8 mouse cellular contexts compared by ENCODE assay signal in the genomic region with DNA sequence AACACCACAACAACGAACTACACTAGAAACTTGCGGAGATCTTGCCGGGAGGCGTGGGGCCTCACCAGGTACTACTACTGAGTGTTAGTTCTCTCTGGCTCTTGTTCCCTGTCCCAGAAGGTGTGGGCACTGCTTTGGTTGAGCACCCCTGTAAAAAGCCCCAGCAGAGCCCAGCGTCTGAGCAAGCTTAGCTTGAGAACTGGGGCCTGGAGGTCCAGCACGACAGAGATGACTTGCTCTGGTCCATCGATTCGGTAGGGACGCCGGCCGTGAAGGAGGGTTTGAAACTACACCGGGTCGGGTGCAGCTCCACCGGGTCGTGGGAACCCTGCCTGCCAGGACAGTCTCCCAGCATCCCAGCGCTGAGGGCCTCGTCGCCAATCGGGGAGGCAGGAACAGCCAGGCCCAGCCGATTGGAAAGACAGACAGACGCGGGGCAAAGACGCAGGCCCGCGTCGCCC. TPM values are rescaled to one million over a fixed set of nuclear protein-coding genes. Genes with fewer than 3 reads are reported as not detected.
A peak's percentile ranks its signal among the peaks of the same experiment; 100 is the strongest.
DNase-seq lines count a peak whose midpoint lies in the region; ATAC-seq and TF ChIP-seq lines count a peak whose summit lies in the region.

No protein-coding gene starts in this region.

- no peaks in the 10 kb centered on the region for H3K27me3 ChIP-seq in cerebellum, adult 2 months (ENCODE audit: control insufficient read depth, insufficient read depth, low read length)
- H3K27me3 ChIP-seq in E14TG2a.4 (ENCODE audit: insufficient read depth, low read length) = no peaks in the 10 kb centered on the region
- no peaks in the 10 kb centered on the region for H3K27me3 ChIP-seq in heart, embryonic 13.5 days (replicated peaks)
- no peaks in the 10 kb centered on the region for H3K27me3 ChIP-seq in limb, embryonic 11.5 days (ENCODE audit: control insufficient read depth, insufficient read depth, low read length)
- no peaks in the 10 kb centered on the region for H3K27me3 ChIP-seq in neural tube, embryonic 12.5 days (replicated peaks)

- peak overlapping the region; percentile 81 for H3K4me3 ChIP-seq in cerebellum, adult 2 months (replicated peaks; ENCODE audit: insufficient read depth, low read depth, low read length)
- peak overlapping the region; percentile 89 for H3K4me3 ChIP-seq in E14TG2a.4 (replicated peaks; ENCODE audit: low read length)
- H3K4me3 ChIP-seq in heart, embryonic 13.5 days = peak overlapping the region; percentile 82
- H3K4me3 ChIP-seq in limb, embryonic 11.5 days (ENCODE audit: low read depth, low read length) = peak overlapping the region; percentile 94
- H3K4me3 ChIP-seq in neural tube, embryonic 12.5 days = peak overlapping the region; percentile 83

- no peaks in the 10 kb centered on the region for H3K9me3 ChIP-seq in E14TG2a.4 (ENCODE audit: low read length)
- H3K9me3 ChIP-seq in heart, embryonic 13.5 days = no peaks in the 10 kb centered on the region
- no peaks in the 10 kb centered on the region for H3K9me3 ChIP-seq in limb, embryonic 11.5 days (ENCODE audit: control insufficient read depth, low read length)
- H3K9me3 ChIP-seq in neural tube, embryonic 12.5 days = no peaks in the 10 kb centered on the region

- WGBS in cerebellum, adult 2 months = under 1% methylated on average over 26 of the region's 26 CpGs
- under 1% methylated on average over 26 of the region's 26 CpGs for WGBS in heart, embryonic 13.5 days
- under 1% methylated on average over 26 of the region's 26 CpGs for WGBS in limb, embryonic 11.5 days
- under 1% methylated on average over 26 of the region's 26 CpGs for WGBS in neural tube, embryonic 12.5 days

- no peak for TF ChIP-seq POLR2A in cerebellum, adult 2 months (IDR thresholded peaks at IDR 0.05; ENCODE audit: borderline replicate concordance, insufficient read depth, low read length)

- TF ChIP-seq CTCF in cerebellum, adult 2 months (IDR thresholded peaks at IDR 0.05; ENCODE audit: borderline replicate concordance, insufficient read depth, low read depth, low read length) = no peak
- no peak for TF ChIP-seq CTCF in E14TG2a.4 (conservative IDR thresholded peaks at IDR 0.05; ENCODE audit: low read length)

- H3K36me3 ChIP-seq in E14TG2a.4 (ENCODE audit: insufficient read depth, low read length) = peaks cover 17% of the 10 kb centered on the region
- 0 out of 2 replicates have a peak, but pooled peaks cover 4% of the 10 kb centered on the region for H3K36me3 ChIP-seq in heart, embryonic 13.5 days
- H3K36me3 ChIP-seq in limb, embryonic 11.5 days (ENCODE audit: control insufficient read depth, insufficient read depth, low read length) = no peaks in the 10 kb centered on the region
- H3K36me3 ChIP-seq in neural tube, embryonic 12.5 days = peaks cover 8% of the 10 kb centered on the region

- DNase-seq in cerebellum, adult 2 months = peak in 1 of 2 experiments; percentile 73
- no peak for DNase-seq in cerebellum, adult 9-10 months
- peak; percentile 67 for DNase-seq in limb, embryonic 11.5 days (ENCODE audit: low spot score)
- no peak for DNase-seq in embryo, embryonic 11 days
- DNase-seq in left cerebral cortex, adult 9 months (ENCODE audit: low spot score in 2 of 2) = no peak

- H3K9ac ChIP-seq in heart, embryonic 13.5 days = peak overlapping the region; percentile 96
- peak overlapping the region; percentile 91 for H3K9ac ChIP-seq in limb, embryonic 11.5 days (ENCODE audit: low read length)
- peak overlapping the region; percentile 96 for H3K9ac ChIP-seq in neural tube, embryonic 12.5 days

- peak overlapping the region; percentile 93 for H3K27ac ChIP-seq in cerebellum, adult 2 months (ENCODE audit: insufficient read depth, low read length)
- peak overlapping the region; percentile 95 for H3K27ac ChIP-seq in heart, embryonic 13.5 days (replicated peaks)
- peak overlapping the region; percentile 86 for H3K27ac ChIP-seq in limb, embryonic 11.5 days (replicated peaks; ENCODE audit: low read depth, low read length)
- H3K27ac ChIP-seq in neural tube, embryonic 12.5 days = peak overlapping the region; percentile 84

- ATAC-seq in heart, embryonic 13.5 days (ENCODE audit: extremely low read depth, insufficient number of reproducible peaks, low FRiP score, low TSS enrichment) = no peak
- no peak for ATAC-seq in limb, embryonic 11.5 days (ENCODE audit: insufficient number of reproducible peaks, low FRiP score, low TSS enrichment, low read depth)
- ATAC-seq in neural tube, embryonic 12.5 days (ENCODE audit: low FRiP score, low read depth) = no peak; the same call in 1 of the 2 replicates

- peak overlapping the region; percentile 92 for H3K4me2 ChIP-seq in heart, embryonic 13.5 days
- H3K4me2 ChIP-seq in limb, embryonic 11.5 days (ENCODE audit: low read depth, severe bottlenecking) = peak overlapping the region; percentile 67
- H3K4me2 ChIP-seq in neural tube, embryonic 12.5 days (replicated peaks) = peak overlapping the region; percentile 89

- peaks cover 58% of the 10 kb centered on the region for H3K4me1 ChIP-seq in cerebellum, adult 2 months (ENCODE audit: control insufficient read depth, insufficient read depth, low read length)
- peaks cover 93% of the 10 kb centered on the region for H3K4me1 ChIP-seq in E14TG2a.4 (replicated peaks; ENCODE audit: low read depth, low read length)
- H3K4me1 ChIP-seq in heart, embryonic 13.5 days = peaks cover 68% of the 10 kb centered on the region
- H3K4me1 ChIP-seq in limb, embryonic 11.5 days (ENCODE audit: control insufficient read depth, insufficient read depth, low read length) = peaks cover 42% of the 10 kb centered on the region
- peaks cover 52% of the 10 kb centered on the region for H3K4me1 ChIP-seq in neural tube, embryonic 12.5 days

RNA-seq across cellular contexts. Expression of gene Plxnb2, which starts 0.5 kb away (rescaled TPM):
- 127 and 141 TPM in 2 replicates for polyA plus RNA-seq in cerebellum, adult 2 months (2012; rRNA removed)
- polyA plus RNA-seq in heart, embryonic 13.5 days (2015; fragmentation: Nextera tagmentation; extraction: Ambion mirVana) = 84.6 and 99.0 TPM in 2 replicates
- 122 and 125 TPM in 2 replicates for polyA plus RNA-seq in limb, embryonic 11.5 days (2014; fragmentation: Nextera tagmentation; extraction: Ambion mirVana)
- polyA plus RNA-seq in neural tube, embryonic 12.5 days (2016; fragmentation: Nextera tagmentation; extraction: Ambion mirVana) = 123 and 126 TPM in 2 replicates

RNA-seq across cellular contexts. Expression of gene Dennd6b, which starts 16.2 kb away (rescaled TPM):
- 156 and 165 TPM in 2 replicates for polyA plus RNA-seq in cerebellum, adult 2 months (2012; rRNA removed)
- polyA plus RNA-seq in heart, embryonic 13.5 days (2015; fragmentation: Nextera tagmentation; extraction: Ambion mirVana) = 17.4 and 17.9 TPM in 2 replicates
- polyA plus RNA-seq in limb, embryonic 11.5 days (2014; fragmentation: Nextera tagmentation; extraction: Ambion mirVana) = 19.4 and 19.8 TPM in 2 replicates
- 55.5 and 62.6 TPM in 2 replicates for polyA plus RNA-seq in neural tube, embryonic 12.5 days (2016; fragmentation: Nextera tagmentation; extraction: Ambion mirVana)

RNA-seq across cellular contexts. Expression of gene Mapk11, which starts 30.7 kb away (rescaled TPM):
- polyA plus RNA-seq in cerebellum, adult 2 months (2012; rRNA removed) = 58.1 and 64.1 TPM in 2 replicates
- 3.8 and 4.0 TPM in 2 replicates for polyA plus RNA-seq in heart, embryonic 13.5 days (2015; fragmentation: Nextera tagmentation; extraction: Ambion mirVana)
- polyA plus RNA-seq in limb, embryonic 11.5 days (2014; fragmentation: Nextera tagmentation; extraction: Ambion mirVana) = 15.3 and 16.6 TPM in 2 replicates
- polyA plus RNA-seq in neural tube, embryonic 12.5 days (2016; fragmentation: Nextera tagmentation; extraction: Ambion mirVana) = 45.7 and 46.6 TPM in 2 replicates

RNA-seq across cellular contexts. Expression of gene Ppp6r2, which starts 31.2 kb away (rescaled TPM):
- 240 and 262 TPM in 2 replicates for polyA plus RNA-seq in cerebellum, adult 2 months (2012; rRNA removed)
- 20.5 and 20.8 TPM in 2 replicates for polyA plus RNA-seq in heart, embryonic 13.5 days (2015; fragmentation: Nextera tagmentation; extraction: Ambion mirVana)
- 22.7 and 23.4 TPM in 2 replicates for polyA plus RNA-seq in limb, embryonic 11.5 days (2014; fragmentation: Nextera tagmentation; extraction: Ambion mirVana)
- polyA plus RNA-seq in neural tube, embryonic 12.5 days (2016; fragmentation: Nextera tagmentation; extraction: Ambion mirVana) = 56.9 and 69.7 TPM in 2 replicates

RNA-seq across cellular contexts. Expression of gene Mapk12, which starts 39.6 kb away (rescaled TPM):
- polyA plus RNA-seq in cerebellum, adult 2 months (2012; rRNA removed) = 112 and 128 TPM in 2 replicates
- polyA plus RNA-seq in heart, embryonic 13.5 days (2015; fragmentation: Nextera tagmentation; extraction: Ambion mirVana) = 19.0 and 20.4 TPM in 2 replicates
- 14.3 and 15.2 TPM in 2 replicates for polyA plus RNA-seq in limb, embryonic 11.5 days (2014; fragmentation: Nextera tagmentation; extraction: Ambion mirVana)
- 11.7 and 13.4 TPM in 2 replicates for polyA plus RNA-seq in neural tube, embryonic 12.5 days (2016; fragmentation: Nextera tagmentation; extraction: Ambion mirVana)
